Mouse (Mus musculus) testis, postnatal 14 days (tissue): Measurements from ENCODE around the gene Pak2.
A peak's percentile ranks its signal among the peaks of the same experiment; 100 is the strongest.
"Not testable (repeated sequence)": the region's sequence is repeated elsewhere in the genome, so short reads cannot be mapped to it uniquely, and the experiment has no call there.

Experiments
- DNase-seq: peaks from one replicate; pipeline ENCODE4 v3.0.0; 2021; ENCODE audit warnings: low spot score

Gene Pak2

DNA sequence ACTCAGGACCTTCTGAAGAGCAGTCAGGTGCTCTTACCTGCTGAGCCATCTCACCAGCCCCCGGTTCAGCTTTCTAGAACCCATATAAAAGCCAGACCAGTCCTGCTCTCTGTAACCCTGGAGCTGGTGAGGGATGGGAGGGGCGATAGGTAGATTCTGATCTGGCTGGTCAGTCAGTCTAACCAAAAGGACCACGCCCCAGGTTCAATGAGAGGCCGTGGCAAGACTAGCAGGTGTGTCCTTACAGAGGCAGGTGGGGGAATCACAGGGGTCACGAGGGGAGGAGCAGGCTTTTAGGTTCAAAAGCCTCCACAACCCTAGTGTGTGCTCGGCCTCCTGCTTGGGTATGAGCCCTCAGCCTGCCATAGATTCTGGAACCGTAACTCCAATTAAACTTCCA lies 12.3 kb upstream of the Pak2 start:
- no peak for DNase-seq

DNA sequence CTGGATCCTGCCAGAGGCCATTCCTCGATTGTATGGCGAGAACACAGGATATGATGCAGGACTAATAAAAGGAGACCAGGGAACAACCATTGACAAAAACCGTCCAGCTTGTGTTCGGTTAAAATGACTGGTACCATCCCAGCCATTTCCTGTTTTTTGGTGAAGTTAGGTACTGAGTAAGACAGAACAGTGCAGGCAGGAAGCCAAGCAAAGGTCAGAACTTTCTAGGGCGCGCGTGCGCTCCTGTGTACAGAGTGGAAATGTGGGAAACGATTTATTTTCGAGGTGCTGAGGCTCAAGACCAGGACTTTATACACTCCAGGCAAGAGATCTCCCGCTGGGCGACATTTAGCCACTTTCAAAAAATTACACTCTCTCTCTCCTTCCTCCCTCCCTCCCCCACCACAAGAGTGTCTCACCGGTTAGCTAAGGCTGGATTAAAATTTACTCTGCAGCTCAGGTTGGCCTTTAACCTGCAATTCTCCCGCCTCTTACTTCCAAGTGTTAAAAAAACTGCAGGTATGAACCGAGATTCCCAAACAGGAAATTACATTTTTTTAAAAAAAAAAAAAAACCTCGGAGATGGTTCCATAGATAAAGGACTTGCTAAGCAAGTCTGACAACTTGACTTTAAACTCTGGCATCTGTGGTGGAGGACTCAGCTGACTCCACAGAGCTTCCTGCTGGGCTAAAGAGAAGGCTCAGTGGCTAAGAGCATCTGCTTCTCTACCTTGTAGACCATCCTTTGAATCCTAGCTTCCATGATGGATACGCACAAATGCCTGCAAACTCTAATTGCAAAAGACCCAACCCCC lies 8.7 kb upstream of the Pak2 start:
- no peak for DNase-seq

DNA sequence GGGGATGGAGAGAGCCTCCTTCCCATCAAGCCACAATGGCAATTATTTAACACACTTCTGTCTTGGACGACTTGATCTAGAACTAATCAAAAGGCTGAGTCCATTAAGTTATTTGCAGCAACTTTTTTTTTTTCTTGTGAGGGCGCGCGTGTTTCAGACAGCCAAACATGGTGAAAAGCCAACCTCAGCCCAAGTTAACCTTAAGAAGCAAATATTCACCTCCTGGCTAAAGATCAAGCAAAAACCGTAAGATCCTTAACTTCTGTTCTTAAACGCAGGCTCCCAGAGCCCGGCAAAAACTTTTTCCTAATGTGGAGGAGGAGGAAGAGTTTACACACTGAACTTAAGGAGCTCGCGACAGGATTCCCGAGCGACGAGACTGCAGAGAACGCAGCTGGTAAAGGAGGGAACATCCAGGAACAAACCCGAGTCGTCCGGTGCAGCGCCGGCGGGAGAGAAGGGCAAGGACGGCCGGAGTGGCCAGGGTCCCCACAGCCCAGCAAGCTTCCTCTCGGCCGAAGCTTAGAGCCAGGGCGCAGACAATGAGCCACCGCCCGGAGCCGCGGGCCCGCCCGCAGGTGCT lies 643 bp downstream of the Pak2 start:
- no peak for DNase-seq

DNA sequence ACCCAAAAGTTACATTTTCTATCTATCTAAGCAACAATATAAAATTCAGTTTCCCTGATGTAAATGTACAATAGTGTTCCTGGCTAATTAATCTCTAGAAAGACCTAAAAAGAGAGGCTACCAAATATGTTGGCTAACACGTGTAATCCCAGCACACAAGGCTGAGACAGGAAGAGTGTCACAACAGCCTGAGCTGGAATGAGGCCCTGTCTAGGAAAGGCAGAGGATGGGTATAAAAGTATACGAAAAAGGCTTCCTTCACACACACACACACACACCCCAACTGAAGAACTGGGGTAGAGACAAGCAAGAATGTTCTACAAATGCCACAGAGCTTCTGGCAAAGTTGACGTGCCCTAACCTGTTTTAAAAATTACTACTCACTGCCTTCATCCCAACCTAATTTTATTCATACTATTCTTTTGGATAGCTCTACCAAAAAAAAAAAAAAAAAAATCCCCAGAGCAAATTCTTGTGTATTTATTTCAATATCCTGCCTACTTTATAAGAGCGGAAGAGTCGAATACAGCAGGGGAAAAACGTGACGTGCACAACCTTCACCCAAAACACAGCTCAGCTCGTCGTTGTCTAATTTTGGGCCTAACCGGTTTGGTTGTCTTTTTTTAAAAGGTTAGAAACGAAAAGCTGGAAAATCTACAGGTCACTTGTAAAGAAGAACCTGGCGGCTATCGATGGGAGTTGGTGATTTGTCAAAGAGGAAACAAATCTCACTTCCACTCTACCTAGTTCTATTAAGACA lies 1.3 kb downstream of the Pak2 start:
- no peak for DNase-seq

DNA sequence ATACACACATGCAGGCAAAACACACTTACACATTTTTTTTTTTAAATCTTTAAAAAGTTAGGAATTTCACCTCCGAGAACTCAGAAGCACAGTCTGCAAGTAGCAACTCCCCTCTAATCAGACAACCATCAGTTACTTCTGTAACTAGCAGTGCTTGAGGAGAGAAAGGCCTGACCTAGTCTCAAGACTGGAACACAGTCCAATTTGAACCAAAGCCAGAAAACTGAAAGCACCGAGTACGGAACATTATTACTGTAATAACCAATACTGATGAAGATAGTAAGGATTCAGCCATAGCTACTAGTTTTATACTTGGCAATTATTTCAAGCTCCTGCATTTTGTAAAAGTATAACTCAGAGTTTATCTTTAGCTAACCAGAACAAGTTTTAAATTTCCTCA lies 2.7 kb downstream of the Pak2 start:
- no peak for DNase-seq

DNA sequence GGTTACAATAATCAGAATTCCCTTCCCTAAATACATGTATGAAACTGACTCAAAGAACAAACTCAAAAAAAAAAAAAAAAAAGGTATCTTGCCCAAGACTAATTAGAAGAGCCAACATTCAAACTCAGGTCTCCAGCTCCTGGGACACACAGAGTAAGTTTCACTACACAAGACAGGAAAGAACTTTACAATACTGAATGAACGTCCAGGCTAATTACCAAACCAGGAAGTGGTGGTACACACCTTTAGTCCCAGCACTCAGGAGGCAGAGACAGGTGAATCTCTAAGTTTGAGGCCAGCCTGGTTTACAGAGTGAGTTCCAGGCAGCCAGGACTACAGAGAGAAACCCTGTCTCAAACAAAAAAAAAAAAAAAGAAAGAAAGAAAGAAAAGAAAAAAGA lies 3.4 kb downstream of the Pak2 start:
- no peak for DNase-seq

DNA sequence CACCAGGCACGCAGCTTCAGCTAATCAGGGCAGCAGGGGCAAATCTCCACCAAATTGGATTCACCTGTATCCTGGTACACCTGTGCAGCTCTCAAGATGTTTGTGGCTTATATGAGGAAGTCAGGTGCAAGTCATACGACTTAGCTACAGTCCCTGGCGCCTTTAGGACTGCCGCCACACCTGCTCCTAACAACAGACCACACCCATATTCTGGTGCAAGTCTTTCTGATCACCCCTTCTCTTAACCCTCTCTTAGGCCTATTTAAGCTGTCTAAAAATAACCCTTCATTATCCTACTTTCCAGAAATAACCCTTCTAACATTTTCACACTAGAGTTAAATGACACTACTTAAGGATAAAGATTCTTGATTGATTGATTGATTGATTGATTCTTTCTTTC lies 9.1 kb downstream of the Pak2 start:
- DNase-seq = not testable (repeated sequence)

DNA sequence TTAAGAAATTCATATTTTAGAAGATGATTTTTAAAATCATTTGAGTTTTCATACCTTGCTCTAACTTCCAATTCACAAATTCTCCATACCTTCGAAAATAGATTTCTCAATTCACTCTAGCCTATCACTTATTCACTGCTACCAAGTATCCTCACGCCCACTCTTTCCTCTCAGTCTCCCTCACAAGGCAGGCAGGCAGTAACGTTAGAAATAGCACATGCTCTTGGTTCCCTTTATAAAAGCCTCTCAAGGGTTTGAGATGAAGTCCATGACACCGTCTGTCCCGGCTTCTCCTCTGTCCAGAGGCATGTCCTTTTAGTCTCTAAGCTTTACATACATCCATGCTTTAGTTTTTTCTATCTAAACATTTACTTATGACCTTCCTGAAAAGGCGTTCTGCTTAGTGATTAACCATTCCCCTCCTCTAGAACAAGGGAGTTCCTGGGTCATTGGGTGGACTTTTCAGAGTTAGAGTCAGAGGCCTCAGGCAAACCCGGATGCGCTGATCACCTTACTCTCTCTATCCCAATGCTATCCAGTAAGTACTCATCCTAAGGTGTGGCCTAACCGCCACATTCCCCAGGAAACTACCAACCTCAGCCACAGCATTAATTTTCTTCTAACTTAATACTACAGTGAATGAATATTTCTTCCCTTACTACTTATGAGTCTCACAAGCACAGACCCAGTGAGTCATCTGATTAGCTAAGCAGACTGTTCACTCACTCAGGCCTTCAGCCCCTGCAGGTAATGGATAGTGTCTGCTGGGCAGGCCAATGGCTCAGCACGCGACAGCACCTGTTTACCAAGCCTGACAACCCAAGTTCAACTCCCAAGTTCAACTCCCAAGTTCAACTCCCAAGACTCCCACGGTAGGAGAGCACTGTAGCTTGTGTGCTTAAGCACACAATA lies 10.5 kb downstream of the Pak2 start:
- DNase-seq = no peak

DNA sequence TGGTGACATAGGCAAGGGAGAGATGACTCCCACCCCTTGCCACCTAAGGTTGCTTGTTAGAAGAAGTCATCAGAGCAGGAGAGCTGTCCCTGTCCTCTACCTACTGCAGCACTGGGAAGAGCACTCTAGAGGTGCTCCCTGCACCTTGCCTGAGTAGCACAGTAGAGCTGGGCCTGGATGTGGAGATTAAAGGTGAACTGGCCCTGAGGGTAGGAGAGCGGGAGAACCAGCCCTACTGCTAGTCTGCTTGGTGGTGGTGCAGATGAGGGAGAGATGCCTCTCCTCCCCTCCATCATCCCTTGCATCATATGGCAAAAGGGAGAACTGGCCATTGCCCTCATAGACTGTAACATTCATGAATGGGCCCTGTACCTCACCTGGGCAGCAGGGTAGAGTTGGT lies 12.2 kb downstream of the Pak2 start:
- no peak for DNase-seq

DNA sequence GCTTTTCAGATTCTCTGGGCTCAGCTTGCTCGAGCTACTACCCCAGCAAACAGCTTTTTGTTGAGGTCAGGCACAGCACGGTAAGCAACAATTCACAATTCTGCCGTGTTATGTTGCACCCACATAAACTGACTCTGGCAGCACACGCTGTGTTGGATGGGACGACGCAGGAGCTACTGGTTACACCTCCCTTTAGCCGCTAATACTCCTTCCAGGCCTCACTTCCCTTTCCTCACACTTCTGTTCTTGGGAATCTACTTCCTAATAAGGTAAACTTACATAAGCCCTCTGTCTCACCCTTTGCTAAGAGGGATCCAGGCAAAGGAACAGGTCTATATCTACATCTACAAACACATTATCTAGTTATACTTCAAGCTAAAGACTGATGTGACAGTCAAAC lies 15.2 kb downstream of the Pak2 start:
- DNase-seq = no peak

DNA sequence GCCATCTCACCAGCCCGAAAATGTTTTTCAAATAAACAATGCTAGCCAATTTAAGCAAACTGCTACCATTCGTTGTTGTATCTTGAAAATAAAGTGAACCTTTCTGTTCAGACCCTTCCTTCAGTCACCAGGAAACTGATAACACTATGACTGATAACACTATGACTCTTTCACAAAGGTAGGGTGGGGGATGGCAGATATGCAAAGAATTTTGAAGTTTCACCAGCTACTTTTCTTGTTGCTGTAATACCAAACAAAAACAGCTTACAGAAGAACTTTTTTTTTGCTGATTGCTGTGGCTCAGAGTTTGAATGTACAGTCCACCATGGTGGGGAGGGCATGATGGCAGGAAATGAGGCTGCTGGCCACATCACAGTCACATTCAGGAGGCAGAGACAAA lies 16.9 kb downstream of the Pak2 start:
- DNase-seq = no peak

DNA sequence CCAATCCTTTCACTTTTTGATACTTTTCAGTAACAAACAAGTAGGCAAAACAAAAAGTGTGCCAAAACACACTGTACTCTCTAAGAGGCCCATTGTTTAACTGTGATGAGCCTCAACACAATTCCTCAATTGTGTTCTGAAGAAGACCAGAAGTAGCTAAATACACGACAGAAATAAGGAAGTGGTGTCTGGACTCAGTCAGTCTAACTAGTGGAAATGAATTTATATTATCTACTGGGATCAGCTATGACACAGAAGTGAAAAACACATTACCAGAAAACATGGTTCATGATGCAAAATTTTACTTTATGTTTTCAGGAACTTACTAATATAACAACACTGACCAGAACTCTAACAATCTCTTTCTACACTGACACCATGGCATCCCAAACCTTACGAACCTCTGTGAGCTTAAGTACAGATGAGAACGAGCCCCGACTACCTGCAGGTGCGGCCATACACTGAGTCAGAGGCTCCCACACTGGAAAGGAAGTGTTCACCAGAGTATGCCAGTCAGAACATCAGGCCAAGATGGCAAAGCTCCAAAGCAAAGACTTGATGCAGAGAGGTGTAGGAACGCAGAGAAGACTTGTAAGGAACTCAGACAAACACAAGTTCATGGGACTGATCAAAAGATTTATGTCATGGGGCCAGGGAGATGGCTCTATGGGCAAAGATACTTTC lies 19.2 kb downstream of the Pak2 start:
- no peak for DNase-seq

DNA sequence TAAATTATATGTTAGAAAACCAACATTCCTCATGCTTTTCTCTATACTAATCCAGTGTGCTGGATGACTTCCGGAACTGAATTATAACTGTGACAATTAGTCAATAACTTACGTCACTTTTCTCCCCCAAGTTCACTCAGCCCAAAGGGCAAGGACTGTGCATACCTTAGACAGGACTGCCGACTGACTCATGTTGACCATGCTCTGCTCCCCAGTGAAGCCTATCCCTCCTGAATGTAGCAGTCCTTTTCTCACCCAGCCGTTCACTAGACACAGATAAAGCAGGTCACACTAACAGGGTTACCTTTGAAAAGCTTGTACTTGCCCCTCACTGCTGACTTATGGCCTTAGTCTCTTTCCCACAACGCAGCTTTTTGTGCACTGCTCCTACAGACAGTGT lies 20.3 kb downstream of the Pak2 start:
- no peak for DNase-seq

DNA sequence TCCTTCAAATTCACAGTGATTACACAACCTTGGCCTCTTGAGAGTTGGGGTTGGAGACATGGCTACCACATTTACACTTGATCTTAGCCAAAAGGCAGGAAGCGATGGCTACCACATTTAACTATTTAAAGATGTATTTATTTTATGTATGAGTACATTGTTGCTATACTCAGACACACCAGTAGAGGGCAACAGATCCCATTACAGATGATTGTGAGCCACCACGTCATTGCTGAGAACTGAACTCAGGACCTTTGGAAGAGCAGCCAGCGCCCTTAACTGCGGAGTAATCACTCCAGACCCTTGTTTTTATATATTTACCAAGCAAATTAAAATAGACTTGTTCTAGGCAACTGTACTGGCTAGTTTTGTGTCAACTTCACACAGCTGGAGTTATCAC lies 36.8 kb downstream of the Pak2 start:
- no peak for DNase-seq

DNA sequence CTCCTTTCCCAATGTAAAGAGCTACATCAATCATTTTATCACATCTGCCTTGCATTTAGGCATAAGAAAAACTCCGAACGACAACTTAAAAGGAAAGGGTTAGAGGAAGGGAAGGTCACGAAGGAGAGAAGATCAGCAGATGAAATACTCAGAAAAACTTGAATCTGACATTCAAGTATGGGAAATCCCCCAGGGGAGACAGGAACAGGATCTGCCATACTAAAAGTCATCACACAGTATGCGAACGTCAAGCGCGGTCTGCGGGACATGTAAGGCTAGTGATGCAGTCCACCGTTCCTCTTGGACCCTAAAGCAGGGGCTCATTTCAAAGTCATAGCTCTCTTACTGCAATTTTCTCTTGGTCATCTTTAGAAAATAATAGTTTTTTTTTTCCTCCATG lies 59.5 kb downstream of the Pak2 start:
- DNase-seq = no peak

DNA sequence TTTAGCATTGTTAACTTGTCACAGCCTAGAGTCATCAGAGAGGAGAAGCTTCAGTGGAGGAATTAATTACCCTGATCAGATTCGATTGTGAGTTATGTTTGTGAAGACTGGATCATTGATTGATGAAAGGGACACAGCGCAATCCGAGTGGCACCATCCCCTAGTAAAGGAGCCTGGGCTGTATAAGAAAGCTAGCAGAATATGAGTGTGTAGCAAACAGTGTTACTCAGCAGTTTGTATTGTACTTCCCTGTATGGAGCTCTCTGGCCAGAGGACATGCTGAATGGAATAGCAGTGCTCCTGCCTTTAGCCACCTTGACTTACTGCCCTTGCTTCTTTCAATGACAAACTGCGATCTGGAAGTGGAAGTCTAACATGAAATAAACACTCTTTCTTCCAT lies 68.8 kb downstream of the Pak2 start:
- no peak for DNase-seq

DNA sequence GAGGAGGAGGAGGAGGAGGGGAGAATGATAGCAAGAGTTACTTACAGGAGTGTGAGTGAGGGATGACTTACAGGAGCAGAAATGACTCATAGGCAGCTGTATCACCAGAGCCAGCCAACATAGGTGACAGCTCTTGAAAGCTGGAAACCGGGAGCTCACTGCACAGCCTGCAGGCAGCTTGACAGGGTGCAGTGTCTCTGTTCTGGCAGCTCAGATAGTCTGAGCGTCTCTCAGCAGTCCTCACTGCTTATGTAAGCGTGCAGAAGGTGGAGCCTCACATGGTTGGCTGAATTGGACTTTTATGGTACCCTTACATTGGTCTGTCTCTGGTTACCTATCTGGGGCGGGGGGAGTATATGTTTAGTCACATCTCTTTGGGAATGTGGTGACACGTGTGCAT lies 69.2 kb downstream of the Pak2 start:
- DNase-seq = no peak

DNA sequence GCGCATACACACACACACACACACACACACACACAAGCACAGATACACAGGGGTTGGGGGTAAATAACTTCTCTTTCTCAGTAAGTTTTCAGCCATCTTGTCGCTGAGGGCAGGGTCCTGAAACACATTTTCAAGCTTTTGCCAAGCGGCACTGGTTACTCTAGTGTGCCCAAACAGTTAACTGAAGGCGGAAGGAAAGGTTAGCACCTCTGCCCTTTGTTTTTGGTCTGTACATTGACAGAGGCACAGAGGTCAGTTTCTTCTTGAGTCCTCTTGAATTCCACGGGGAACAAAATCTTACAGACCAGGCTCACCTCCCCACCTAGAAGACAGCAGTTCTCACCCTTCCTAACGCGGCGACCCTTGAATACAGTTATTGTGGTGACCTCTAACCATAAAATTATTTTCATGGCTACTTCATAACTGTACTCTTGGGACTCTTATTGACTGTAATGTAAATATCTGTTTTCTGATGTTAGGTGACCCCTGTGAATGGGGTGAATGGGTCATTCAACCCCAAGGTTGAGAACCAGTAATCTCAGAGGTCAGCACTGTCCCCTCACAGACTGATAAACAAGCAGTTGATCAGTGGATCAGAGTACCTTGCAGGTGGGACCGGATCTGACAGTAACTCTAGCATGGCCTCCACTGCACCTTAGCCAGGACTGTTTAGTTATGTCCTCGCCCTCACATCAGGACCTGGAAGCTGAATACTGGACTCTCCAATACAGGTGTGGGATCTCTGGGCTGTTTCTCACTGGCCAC lies 70.4 kb downstream of the Pak2 start:
- no peak for DNase-seq

DNA sequence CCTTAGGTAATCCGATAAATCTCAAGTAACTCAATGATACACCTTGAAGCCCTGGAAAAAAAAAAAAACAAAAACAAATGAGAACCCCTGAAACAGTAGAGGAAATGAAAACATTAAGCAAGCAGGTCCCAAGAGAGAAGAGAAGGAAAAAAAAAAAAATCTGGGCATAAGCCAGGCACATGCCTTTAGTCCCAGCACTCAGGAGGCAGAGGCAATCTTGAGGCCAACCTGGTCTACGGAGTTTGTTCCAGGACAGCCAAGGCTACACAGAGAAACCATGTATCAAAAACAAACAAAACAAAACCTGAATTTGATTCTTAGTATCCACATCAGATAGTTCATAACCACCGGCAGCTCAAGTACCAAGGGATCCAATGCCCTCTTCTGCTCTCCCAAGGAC lies 74.4 kb downstream of the Pak2 start:
- peak; percentile 59 for DNase-seq

DNA sequence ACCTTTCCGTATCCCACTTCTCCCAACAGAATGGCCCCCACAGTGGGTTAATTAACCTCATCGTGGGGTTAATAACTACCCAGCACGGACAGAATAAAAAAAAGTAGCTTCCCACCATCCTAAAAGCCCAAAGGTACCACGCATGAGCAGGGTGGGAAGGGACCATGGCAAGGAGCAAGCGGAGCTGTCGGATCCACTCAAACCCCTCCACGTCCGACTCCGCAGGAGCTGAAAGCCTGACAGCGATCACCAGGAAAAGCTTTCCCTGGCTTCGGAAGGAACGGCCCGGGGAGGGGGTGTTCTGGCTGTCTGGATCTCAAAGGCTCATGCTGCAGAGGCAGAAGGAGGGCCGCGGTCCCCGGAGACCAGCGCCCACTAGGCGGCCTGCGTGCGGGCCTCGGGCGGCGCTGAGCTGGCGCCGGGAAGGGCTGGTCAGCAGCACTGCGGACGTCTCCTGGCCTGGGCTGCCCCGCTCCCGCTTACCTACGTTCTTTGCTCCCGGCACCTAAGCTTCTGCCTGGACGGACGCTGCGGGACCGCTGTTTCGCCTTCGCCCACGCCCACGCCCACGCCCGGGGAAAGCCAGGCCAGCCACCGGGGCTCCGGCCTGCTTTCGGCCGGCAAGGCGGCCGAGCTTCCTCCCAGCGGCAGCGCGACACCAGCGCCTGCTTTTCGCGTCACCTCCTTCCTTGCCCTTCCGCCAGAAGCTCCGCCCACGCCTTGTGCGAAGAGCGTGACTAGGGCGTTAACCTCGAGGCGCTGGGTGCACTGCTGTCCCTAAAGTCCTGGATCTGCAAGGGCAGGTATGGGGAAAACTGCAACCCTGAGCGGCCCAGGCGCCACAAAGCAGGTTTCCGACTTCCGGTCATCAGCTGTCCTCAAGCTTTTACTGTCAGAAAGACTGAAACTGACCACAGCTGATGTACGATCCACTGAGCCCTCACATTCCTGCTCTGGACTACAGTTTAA lies 76.3 kb downstream of the Pak2 start, which contains the start of gene Senp5:
Gene Senp5 (minus strand): TSS at position 779 of the 969 bp plus-strand sequence.
- DNase-seq = peak; percentile 91
